Mouse (Mus musculus): Measurements from ENCODE around the gene Gmpr2. TPM values are rescaled to one million over a fixed set of nuclear protein-coding genes. Genes with fewer than 3 reads are reported as not detected.

The Gmpr2 gene
- polyA plus RNA-seq, 1 experiment from 2014 or later = 70.2 TPM

DNA sequence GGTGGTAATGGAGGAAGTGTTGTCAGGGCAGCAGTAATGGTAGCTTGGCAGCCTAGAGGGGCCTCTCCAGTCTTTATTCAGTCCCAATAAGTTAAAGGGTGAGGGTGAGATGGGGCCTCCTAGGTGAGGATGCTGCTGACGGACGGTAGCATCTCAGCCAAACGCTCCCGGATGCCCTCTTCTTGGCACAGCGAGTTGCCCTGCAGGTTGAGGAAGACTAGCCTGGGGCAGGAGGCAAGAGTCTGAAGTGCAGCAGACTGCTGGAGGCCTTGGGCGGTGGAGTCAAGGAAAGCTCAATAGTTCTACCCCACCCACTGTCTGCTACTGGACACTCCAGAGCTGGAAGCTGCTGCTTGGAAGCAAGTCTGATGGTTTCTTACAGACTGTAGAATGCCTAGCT, 44.5 kb downstream of the Gmpr2 start:
- peaks cover 40% of the 10 kb centered on the region for H3K36me3 ChIP-seq
- 85% methylated on average over 6 of the region's 6 CpGs for WGBS
- H3K4me2 ChIP-seq (replicated peaks) = no peak overlapping the region
- H3K4me3 ChIP-seq = no peak overlapping the region
- H3K4me1 ChIP-seq = peaks cover 19% of the 10 kb centered on the region
- H3K27me3 ChIP-seq = peaks cover 30% of the 10 kb centered on the region
- no peaks in the 10 kb centered on the region for H3K9me3 ChIP-seq
- no peak overlapping the region for H3K27ac ChIP-seq
- no peak for ATAC-seq (ENCODE audit: low FRiP score, low read depth)
- no peak overlapping the region for H3K9ac ChIP-seq

DNA sequence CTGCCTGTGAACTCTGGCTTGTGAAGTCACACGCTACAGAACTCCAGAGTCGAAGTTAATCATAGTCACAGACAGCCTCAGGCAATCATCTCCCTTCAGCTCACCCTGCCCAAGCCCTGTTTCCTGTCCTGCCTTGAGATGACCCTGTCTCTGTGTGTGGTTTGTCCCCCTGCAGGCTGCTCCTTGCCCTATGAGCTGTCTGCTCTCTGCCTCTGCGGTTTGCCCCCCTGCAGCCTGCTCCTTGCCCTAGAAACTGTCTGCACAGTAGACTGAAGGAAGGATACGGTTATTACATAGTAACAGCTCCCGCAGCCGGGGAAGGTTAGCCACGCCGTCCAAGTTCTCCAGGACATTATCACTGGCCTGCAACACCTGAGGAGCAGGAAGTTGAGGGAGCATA, 45.1 kb downstream of the Gmpr2 start:
- H3K27me3 ChIP-seq = peaks cover 24% of the 10 kb centered on the region
- no peaks in the 10 kb centered on the region for H3K9me3 ChIP-seq
- H3K4me1 ChIP-seq = peaks cover 22% of the 10 kb centered on the region
- WGBS = 73% methylated on average over 8 of the region's 8 CpGs
- no peak for ATAC-seq (ENCODE audit: low FRiP score, low read depth)
- H3K4me2 ChIP-seq (replicated peaks) = no peak overlapping the region
- H3K4me3 ChIP-seq = no peak overlapping the region
- H3K27ac ChIP-seq = no peak overlapping the region
- peaks cover 40% of the 10 kb centered on the region for H3K36me3 ChIP-seq
- H3K9ac ChIP-seq = no peak overlapping the region

- Histone ChIP-seq H3K36me3 (peaks cover 40% of the 10 kb centered on the region), H3K4me3 (no peak overlapping the region), H3K27me3 (no peaks in the 10 kb centered on the region), H3K9ac (peak overlapping the region; percentile 21; the same call in 1 of the 2 replicates), H3K27ac (no peak overlapping the region), H3K9me3 (no peaks in the 10 kb centered on the region), H3K4me1 (peaks cover 14% of the 10 kb centered on the region; the same call in 1 of the 2 replicates), H3K4me2 (replicated peaks) (no peak overlapping the region)
- no peak for ATAC-seq (ENCODE audit: low FRiP score, low read depth)
- WGBS = 90% methylated on average over 6 of the region's 6 CpGs
Measured at GRCm38 (mm10) chr14:55719737-55720136, 48.0 kb downstream of the Gmpr2 start.

GRCm38 (mm10) chr14:55720666-55721065, 48.9 kb downstream of the Gmpr2 start:
- H3K9me3 ChIP-seq = no peaks in the 10 kb centered on the region
- H3K27ac ChIP-seq = no peak overlapping the region
- 0 out of 2 replicates have a peak overlapping the region, but pooled peaks have one; percentile 71 for H3K9ac ChIP-seq
- no peak overlapping the region; the same call in 1 of the 2 replicates for H3K4me3 ChIP-seq
- peaks cover 14% of the 10 kb centered on the region; the same call in 1 of the 2 replicates for H3K4me1 ChIP-seq
- H3K27me3 ChIP-seq = no peaks in the 10 kb centered on the region
- H3K4me2 ChIP-seq (replicated peaks) = peak overlapping the region; percentile 69
- WGBS = 91% methylated on average over 12 of the region's 12 CpGs
- peaks cover 40% of the 10 kb centered on the region for H3K36me3 ChIP-seq
- no peak for ATAC-seq (ENCODE audit: low FRiP score, low read depth)

DNA sequence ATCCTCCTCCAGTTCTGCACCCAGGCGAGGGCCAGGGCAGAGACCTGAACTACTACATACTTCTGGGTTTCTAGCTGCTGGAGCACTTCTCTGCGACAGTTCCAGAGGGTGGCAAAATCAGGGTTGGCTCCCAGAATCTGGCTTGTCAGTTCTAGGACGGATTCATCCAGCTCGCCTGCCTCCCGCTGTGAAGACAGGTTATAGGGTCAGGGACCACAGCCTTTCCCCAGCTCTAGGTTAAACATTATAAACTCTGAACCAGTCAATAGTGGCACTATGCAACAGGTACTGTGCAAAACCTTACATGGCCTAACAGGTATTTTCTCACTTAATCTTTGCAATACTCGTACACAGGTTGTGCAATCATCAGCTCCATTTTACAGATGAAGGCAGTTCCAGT, 49.3 kb downstream of the Gmpr2 start:
- ATAC-seq (ENCODE audit: low FRiP score, low read depth) = no peak
- no peaks in the 10 kb centered on the region for H3K9me3 ChIP-seq
- peaks cover 14% of the 10 kb centered on the region; the same call in 1 of the 2 replicates for H3K4me1 ChIP-seq
- peak overlapping the region; percentile 71; the same call in 1 of the 2 replicates for H3K9ac ChIP-seq
- peak overlapping the region; percentile 77 for H3K4me3 ChIP-seq
- H3K27me3 ChIP-seq = no peaks in the 10 kb centered on the region
- peak overlapping the region; percentile 69 for H3K4me2 ChIP-seq (replicated peaks)
- no peak overlapping the region for H3K27ac ChIP-seq
- peaks cover 38% of the 10 kb centered on the region for H3K36me3 ChIP-seq
- 75% methylated on average over 6 of the region's 6 CpGs for WGBS

- peaks cover 14% of the 10 kb centered on the region; the same call in 1 of the 2 replicates for H3K4me1 ChIP-seq
- H3K27ac ChIP-seq = peak within 1 kb of the TSS; percentile 75
- WGBS = under 1% methylated on average over 50 of the region's 50 CpGs
- H3K4me3 ChIP-seq = peak within 1 kb of the TSS; percentile 77
- peak within 1 kb of the TSS; percentile 71 for H3K9ac ChIP-seq
- peak within 1 kb of the TSS; percentile 69 for H3K4me2 ChIP-seq (replicated peaks)
- peak; percentile 97 for ATAC-seq (ENCODE audit: low FRiP score, low read depth)
- H3K9me3 ChIP-seq = no peaks in the 10 kb centered on the region
- H3K36me3 ChIP-seq = peaks cover 30% of the 10 kb centered on the region
- H3K27me3 ChIP-seq = no peaks in the 10 kb centered on the region
Measured at GRCm38 (mm10) chr14:55721700-55722437, 50.1 kb downstream of the Gmpr2 start, which contains the start of gene Rabggta. Gene Rabggta (minus strand): TSS chr14:55722263.

- H3K9me3 ChIP-seq = no peaks in the 10 kb centered on the region
- H3K9ac ChIP-seq = peak overlapping the region; percentile 71
- H3K4me3 ChIP-seq = peak overlapping the region; percentile 77
- no peak; the same call in 1 of the 2 replicates for ATAC-seq (ENCODE audit: low FRiP score, low read depth)
- H3K27ac ChIP-seq = no peak overlapping the region
- WGBS = 56% methylated on average over 8 of the region's 8 CpGs
- peaks cover 14% of the 10 kb centered on the region; the same call in 1 of the 2 replicates for H3K4me1 ChIP-seq
- no peaks in the 10 kb centered on the region for H3K27me3 ChIP-seq
- peaks cover 23% of the 10 kb centered on the region for H3K36me3 ChIP-seq
- H3K4me2 ChIP-seq (replicated peaks) = peak overlapping the region; percentile 69
Measured at GRCm38 (mm10) chr14:55722438-55722945, 50.8 kb downstream of the Gmpr2 start.

DNA sequence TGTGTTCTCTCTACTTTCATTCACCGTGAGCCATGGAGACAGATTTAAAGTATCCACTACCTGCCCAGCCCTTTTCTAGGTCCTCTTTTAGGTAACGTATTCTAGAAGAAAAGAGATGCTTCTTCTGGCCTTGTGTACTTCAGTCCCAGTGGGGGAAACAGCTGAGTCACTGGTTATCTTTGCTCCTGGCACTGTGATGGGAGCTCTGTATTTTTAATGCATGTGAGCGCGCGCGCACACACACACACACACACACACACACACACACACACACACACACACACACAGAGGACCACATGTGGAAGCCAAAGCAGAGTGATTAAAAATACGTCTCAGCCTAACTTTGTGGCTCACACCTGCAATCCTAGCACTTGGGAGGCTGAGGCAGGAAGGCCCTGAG, 51.7 kb downstream of the Gmpr2 start:
- WGBS = 88% methylated on average over 7 of the region's 7 CpGs

GRCm38 (mm10) chr14:55724411-55724871, 52.7 kb downstream of the Gmpr2 start:
- WGBS = 64% methylated on average over 8 of the region's 8 CpGs
- H3K9ac ChIP-seq = no peak overlapping the region
- ATAC-seq (ENCODE audit: low FRiP score, low read depth) = no peak
- H3K4me3 ChIP-seq = no peak overlapping the region
- H3K27me3 ChIP-seq = no peaks in the 10 kb centered on the region
- no peak overlapping the region for H3K27ac ChIP-seq
- H3K36me3 ChIP-seq = peaks cover 7% of the 10 kb centered on the region; the same call in 1 of the 2 replicates
- H3K4me2 ChIP-seq (replicated peaks) = no peak overlapping the region
- H3K4me1 ChIP-seq = peaks cover 14% of the 10 kb centered on the region; the same call in 1 of the 2 replicates
- H3K9me3 ChIP-seq = no peaks in the 10 kb centered on the region

More for the DNA sequence above, 51.7 kb downstream of the Gmpr2 start:
- no peak overlapping the region for H3K9ac ChIP-seq
- no peaks in the 10 kb centered on the region for H3K9me3 ChIP-seq
- H3K4me1 ChIP-seq = peaks cover 14% of the 10 kb centered on the region; the same call in 1 of the 2 replicates
- no peak overlapping the region for H3K27ac ChIP-seq
- H3K4me3 ChIP-seq = no peak overlapping the region
- H3K36me3 ChIP-seq = peaks cover 16% of the 10 kb centered on the region
- no peaks in the 10 kb centered on the region for H3K27me3 ChIP-seq
- no peak overlapping the region for H3K4me2 ChIP-seq (replicated peaks)
- no peak for ATAC-seq (ENCODE audit: low FRiP score, low read depth)

DNA sequence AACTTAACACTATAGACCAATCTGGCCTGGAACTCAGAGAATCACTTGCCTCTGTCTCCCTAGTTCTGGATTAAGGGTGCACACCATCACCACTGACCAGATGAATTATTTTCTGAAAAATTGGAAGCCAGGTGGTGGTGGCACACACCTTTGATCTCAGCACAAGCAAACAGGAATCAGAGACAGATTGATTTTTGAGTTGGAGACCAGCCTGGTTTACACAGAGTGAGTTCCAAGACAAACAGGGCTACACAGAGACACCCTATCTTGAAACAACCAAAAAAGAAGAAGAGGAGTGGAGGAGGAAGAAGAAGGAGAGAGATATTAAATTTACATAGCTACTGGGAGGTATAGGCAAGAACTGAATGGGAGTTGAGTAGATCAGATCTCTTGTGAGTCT, 54.5 kb downstream of the Gmpr2 start:
- H3K9me3 ChIP-seq = no peaks in the 10 kb centered on the region
- H3K9ac ChIP-seq = no peak overlapping the region
- H3K4me2 ChIP-seq (replicated peaks) = no peak overlapping the region
- H3K27ac ChIP-seq = no peak overlapping the region
- no peak for ATAC-seq (ENCODE audit: low FRiP score, low read depth)
- H3K36me3 ChIP-seq = no peaks in the 10 kb centered on the region
- H3K27me3 ChIP-seq = no peaks in the 10 kb centered on the region
- H3K4me1 ChIP-seq = peaks cover 6% of the 10 kb centered on the region; the same call in 1 of the 2 replicates
- H3K4me3 ChIP-seq = no peak overlapping the region

GRCm38 (mm10) chr14:55727889-55728685, 56.3 kb downstream of the Gmpr2 start:
- no peak for ATAC-seq (ENCODE audit: low FRiP score, low read depth)
- Histone ChIP-seq H3K27ac (no peak overlapping the region), H3K36me3 (no peaks in the 10 kb centered on the region), H3K4me3 (no peak overlapping the region), H3K4me2 (replicated peaks) (no peak overlapping the region), H3K27me3 (no peaks in the 10 kb centered on the region), H3K4me1 (no peaks in the 10 kb centered on the region), H3K9me3 (no peaks in the 10 kb centered on the region), H3K9ac (no peak overlapping the region)
- WGBS = 69% methylated on average over 8 of the region's 8 CpGs

Data from limb, embryonic 13.5 days (tissue).